Mouse (Mus musculus) lung, postnatal 0 days (tissue): ENCODE results near the gene Angpt4.

Source experiments
- CTCF ChIP-seq: IDR thresholded peaks from 2 replicates; pipeline ENCODE4 v1.5.1; 2016; ENCODE audit warnings: antibody characterized with exemption, mild to moderate bottlenecking
- EP300 ChIP-seq: IDR thresholded peaks from 2 replicates; pipeline ENCODE4 v1.6.1; 2016; ENCODE audit warnings: antibody characterized with exemption, mild to moderate bottlenecking, control low read depth

DNA sequence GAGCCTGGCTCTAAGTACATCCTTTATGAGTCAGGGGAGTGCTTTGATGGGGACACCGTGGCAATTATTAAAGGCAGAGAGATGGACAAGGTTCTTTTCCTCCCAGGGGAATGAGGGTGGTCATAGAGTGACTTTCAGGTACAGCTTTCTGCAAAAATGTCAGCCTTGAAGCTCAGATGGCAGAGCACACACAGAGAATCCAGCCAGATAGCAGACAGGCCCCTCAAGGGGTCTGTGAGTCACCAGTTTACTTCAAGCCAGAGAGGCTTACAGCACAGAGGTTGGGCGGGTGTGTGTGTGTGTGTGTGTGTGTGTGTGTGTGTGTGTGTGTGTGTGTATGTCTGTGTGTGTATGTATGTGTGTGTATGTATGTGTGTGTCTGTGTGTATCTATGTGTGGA, 4.0 kb upstream of the Angpt4 start:
- TF ChIP-seq CTCF (no peak), EP300 (no peak)
